Comparison of ENCODE assay signal across 13 mouse cellular contexts in the genomic region with DNA sequence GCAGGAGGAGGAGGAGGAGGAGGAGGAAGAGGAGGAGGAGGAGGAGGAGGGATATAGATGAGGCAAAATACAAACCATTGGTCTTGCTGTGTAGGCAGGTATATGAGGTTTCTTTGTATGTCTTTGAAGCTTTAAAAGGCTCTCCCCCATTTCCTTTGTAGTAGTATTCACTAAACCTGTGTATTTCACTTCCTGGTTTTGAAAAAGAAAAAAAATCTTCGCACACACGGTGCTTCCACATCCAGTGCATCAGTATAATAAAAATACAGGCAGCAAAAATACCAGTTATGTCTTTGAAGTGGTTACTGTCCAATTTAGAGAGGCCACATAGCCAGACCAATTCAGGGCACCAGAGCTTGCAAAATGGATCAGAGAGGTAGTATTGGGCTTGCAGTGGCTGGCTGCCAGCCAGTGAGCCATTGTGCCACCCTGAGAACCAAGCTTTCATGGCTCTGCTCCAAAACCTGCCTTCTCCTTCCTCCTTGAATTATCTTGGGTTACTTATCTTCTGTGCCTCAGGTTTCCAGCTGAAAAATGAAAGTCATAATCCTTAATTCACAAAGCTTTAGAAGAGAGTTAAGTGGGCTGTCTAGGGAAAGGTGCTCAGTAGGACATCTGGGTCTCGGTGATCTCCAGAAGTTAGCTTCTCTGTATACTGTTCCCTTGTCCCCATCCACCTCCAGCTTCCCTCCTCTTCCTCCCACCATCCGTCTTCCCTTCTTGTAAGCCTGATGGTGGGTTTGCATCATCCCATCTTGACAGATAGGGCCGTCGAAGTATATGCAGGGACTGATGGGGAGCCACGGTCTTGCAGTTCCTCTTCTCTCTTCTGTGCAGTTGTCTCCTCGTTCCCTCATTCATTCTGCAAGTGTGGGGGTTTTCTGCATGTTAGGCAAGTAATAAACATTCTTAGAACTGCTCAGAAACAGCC.
A peak's percentile ranks its signal among the peaks of the same experiment; 100 is the strongest.
DNase-seq lines count a peak whose midpoint lies in the region; ATAC-seq and TF ChIP-seq lines count a peak whose summit lies in the region.
"Had no signal": no experiment of that assay in that cellular context is flagged by ENCODE, and none has a peak within 500 bp of the region (broad histone marks: within the 10 kb centered on the region; RNA-seq: fewer than 3 reads in every experiment).

No protein-coding gene starts in this region.

- no peak for TF ChIP-seq RAD21 in MEL (IDR thresholded peaks at IDR 0.05; ENCODE audit: low read depth, low read length)

- ATAC-seq in liver, embryonic 15.5 days (ENCODE audit: insufficient read depth): no peak
- ATAC-seq: forebrain, postnatal 0 days; lung, postnatal 0 days had no signal

- H3K36me3 ChIP-seq in MEL (ENCODE audit: control insufficient read depth in 1 of 2, insufficient read depth in 2 of 2, low read length in 2 of 2): peaks cover 0 to 3% of the 10 kb centered on the region in 2 experiments; a peak in 2 of 4 replicates
- H3K36me3 ChIP-seq in liver, embryonic 15.5 days (replicated peaks): no peaks in the 10 kb centered on the region
- H3K36me3 ChIP-seq: heart, embryonic 13.5 days; neural tube, embryonic 12.5 days had no signal

- H3K4me2 ChIP-seq in liver, embryonic 15.5 days: no peak overlapping the region
- H3K4me2 ChIP-seq: heart, embryonic 13.5 days; neural tube, embryonic 12.5 days had no signal

- H3K4me3 ChIP-seq in gastrocnemius, adult 2 months: no peak overlapping the region
- H3K4me3 ChIP-seq in MEL (ENCODE audit: control insufficient read depth in 1 of 2, insufficient read depth in 1 of 2, low read depth in 2 of 2, low read length in 2 of 2): peak overlapping the region; percentile 8 to 18; a peak in 2 of 4 replicates
- no peak overlapping the region for H3K4me3 ChIP-seq in liver, embryonic 15.5 days (replicated peaks)
- H3K4me3 ChIP-seq: heart, embryonic 13.5 days; neural tube, embryonic 12.5 days had no signal

- intact Hi-C loops in gastrocnemius, adult 2 months (cut with DNase I): loop anchor here (5.0 kb wide), 2 partner anchors 67 to 162 kb away; partner anchors contain the start of gene Eepd1

- no peak for TF ChIP-seq CTCF in gastrocnemius, adult 2 months (IDR thresholded peaks at IDR 0.05)
- no peak for TF ChIP-seq CTCF in MEL (IDR thresholded peaks at IDR 0.05 in 2 of 3, conservative IDR thresholded peaks at IDR 0.05 in 1 of 3; ENCODE audit: control insufficient read depth in 1 of 3, insufficient read depth in 1 of 3, low read depth in 2 of 3, low read length in 3 of 3, poor library complexity in 1 of 3, severe bottlenecking in 1 of 3)

- TF ChIP-seq EP300 in MEL (IDR thresholded peaks at IDR 0.05; ENCODE audit: low read depth in 1 of 2, low read length in 2 of 2): peak; percentile 50 to 65; a peak in 3 of 4 replicates

- no peak for TF ChIP-seq POLR2A in MEL (IDR thresholded peaks at IDR 0.05; ENCODE audit: control insufficient read depth in 1 of 2, insufficient read depth in 1 of 2, low read depth in 1 of 2, low read length in 2 of 2, poor library complexity in 1 of 2)

- H3K27me3 ChIP-seq in MEL (ENCODE audit: control insufficient read depth in 1 of 2, insufficient read depth in 2 of 2, low read length in 2 of 2): no peaks in the 10 kb centered on the region
- no peaks in the 10 kb centered on the region for H3K27me3 ChIP-seq in liver, embryonic 15.5 days
- H3K27me3 ChIP-seq: heart, embryonic 13.5 days; neural tube, embryonic 12.5 days had no signal

- peak overlapping the region; percentile 68 for H3K27ac ChIP-seq in gastrocnemius, adult 2 months
- H3K27ac ChIP-seq in MEL (ENCODE audit: control insufficient read depth, low read depth, low read length): no peak overlapping the region
- peak overlapping the region; percentile 51; the same call in 1 of the 2 replicates for H3K27ac ChIP-seq in liver, embryonic 15.5 days (replicated peaks)
- H3K27ac ChIP-seq: heart, embryonic 13.5 days; neural tube, embryonic 12.5 days had no signal

- H3K9ac ChIP-seq in MEL (ENCODE audit: control insufficient read depth, low read depth, low read length, poor library complexity, severe bottlenecking): no peak overlapping the region
- H3K9ac ChIP-seq in liver, embryonic 15.5 days: no peak overlapping the region
- H3K9ac ChIP-seq: forebrain, postnatal 0 days; heart, embryonic 13.5 days; neural tube, embryonic 12.5 days had no signal

- H3K79me2 ChIP-seq in MEL (ENCODE audit: control insufficient read depth, insufficient read depth, low read length, poor library complexity): no peaks in the 10 kb centered on the region

- H3K4me1 ChIP-seq in MEL (ENCODE audit: control insufficient read depth in 1 of 2, insufficient read depth in 2 of 2, low read length in 2 of 2): peaks cover 2 to 3% of the 10 kb centered on the region in 2 experiments
- peaks cover 6% of the 10 kb centered on the region; the same call in 1 of the 2 replicates for H3K4me1 ChIP-seq in liver, embryonic 15.5 days (replicated peaks)
- H3K4me1 ChIP-seq: neural tube, embryonic 12.5 days had no signal

- no peak for DNase-seq in gastrocnemius, adult 2 months
- DNase-seq in gastrocnemius, adult 18-20 months (ENCODE audit: low spot score): no peak
- peak; percentile 66 for DNase-seq in lung, postnatal 36 days
- no peak for DNase-seq in lung, postnatal 14 days
- DNase-seq in MEL (ENCODE audit: low read depth, low spot score): peak; percentile 66
- DNase-seq in layer of hippocampus, adult 11-12 months (ENCODE audit: low spot score): no peak
- no peak for DNase-seq in right cerebral cortex, postnatal 25 days
- DNase-seq: forebrain, postnatal 0 days; thymus, postnatal 25 days had no signal

- WGBS in liver, embryonic 15.5 days (ENCODE audit: insufficient replicate concordance): 54% methylated on average over 8 of the region's 8 CpGs

- no peaks in the 10 kb centered on the region for H3K9me3 ChIP-seq in MEL (replicated peaks; ENCODE audit: insufficient read depth, low read length)
- no peaks in the 10 kb centered on the region for H3K9me3 ChIP-seq in liver, embryonic 15.5 days (replicated peaks)
- H3K9me3 ChIP-seq: heart, embryonic 13.5 days; neural tube, embryonic 12.5 days had no signal

TF ChIP-seq in MEL, 35 proteins besides CTCF, POLR2A, EP300 and RAD21:
- TF ChIP-seq TBP (IDR thresholded peaks at IDR 0.05; ENCODE audit: low read depth, low read length) (no peak), MAX (IDR thresholded peaks at IDR 0.05; ENCODE audit: low read length) (no peak), HCFC1 (IDR thresholded peaks at IDR 0.05; ENCODE audit: low read depth, low read length) (no peak), E2F4 (IDR thresholded peaks at IDR 0.05; ENCODE audit: borderline replicate concordance, low read depth, low read length) (no peak), MEF2A (IDR thresholded peaks at IDR 0.05; ENCODE audit: extremely low read depth, insufficient replicate concordance, low read depth, low read length, poor library complexity, severe bottlenecking) (no peak), SMC3 (IDR thresholded peaks at IDR 0.05; ENCODE audit: low read depth, low read length) (no peak), KAT2A (conservative IDR thresholded peaks at IDR 0.05; ENCODE audit: low read depth, low read length) (no peak), POLR2AphosphoS2 (IDR thresholded peaks at IDR 0.05; ENCODE audit: low read length) (no peak), GABPA (IDR thresholded peaks at IDR 0.05; ENCODE audit: low read depth, low read length) (no peak), ZKSCAN1 (IDR thresholded peaks at IDR 0.05; ENCODE audit: low read depth, low read length) (no peak), ELF1 (IDR thresholded peaks at IDR 0.05; ENCODE audit: low read depth, low read length) (peak; percentile 45; the same call in 1 of the 2 replicates), BHLHE40 (IDR thresholded peaks at IDR 0.05; ENCODE audit: borderline replicate concordance, low read depth, low read length) (no peak), TCF12 (IDR thresholded peaks at IDR 0.05; ENCODE audit: low read depth, low read length) (peak; percentile 47; the same call in 1 of the 2 replicates), GATA1 (IDR thresholded peaks at IDR 0.05; ENCODE audit: low read depth, low read length) (peak; percentile 61), NRF1 (IDR thresholded peaks at IDR 0.05; ENCODE audit: insufficient read depth, low read depth, low read length, poor library complexity, severe bottlenecking) (no peak), MYC (IDR thresholded peaks at IDR 0.05; ENCODE audit: low read depth, low read length) (no peak), JUND (IDR thresholded peaks at IDR 0.05; ENCODE audit: low read depth, low read length) (no peak), NELFE (IDR thresholded peaks at IDR 0.05; ENCODE audit: low read depth, low read length) (no peak), USF1 (IDR thresholded peaks at IDR 0.05; ENCODE audit: low read depth, low read length) (no peak), MAFK (IDR thresholded peaks at IDR 0.05; ENCODE audit: borderline replicate concordance, low read depth, low read length) (no peak), CHD1 (IDR thresholded peaks at IDR 0.05; ENCODE audit: low read depth, low read length) (no peak), MAZ (IDR thresholded peaks at IDR 0.05; ENCODE audit: low read depth, low read length) (no peak), MYB (IDR thresholded peaks at IDR 0.05; ENCODE audit: low read depth, low read length) (no peak), ZC3H11A (IDR thresholded peaks at IDR 0.05; ENCODE audit: low read depth, low read length) (no peak), RCOR1 (IDR thresholded peaks at IDR 0.05; ENCODE audit: low read depth, low read length) (peak; percentile 21; the same call in 1 of the 2 replicates), ETS1 (IDR thresholded peaks at IDR 0.05; ENCODE audit: low read depth, low read length) (peak; percentile 62), POLR2AphosphoS5 (IDR thresholded peaks at IDR 0.05; ENCODE audit: borderline replicate concordance, low read depth, low read length) (no peak), ZNF384 (IDR thresholded peaks at IDR 0.05; ENCODE audit: low read depth, low read length) (peak; percentile 64), TAL1 (IDR thresholded peaks at IDR 0.05; ENCODE audit: low read length) (peak; percentile 29; the same call in 1 of the 2 replicates)
TF ChIP-seq in MEL: peak in this region for 7.

Comparison
In these comparisons a context has a peak if more than half of its experiments do, and no peak if none do; other contexts are left out.
1. DNase-seq: peak in lung, postnatal 36 days (single experiment) and MEL (single experiment); none in gastrocnemius, adult 2 months (single experiment), gastrocnemius, adult 18-20 months (single experiment), lung, postnatal 14 days (single experiment), layer of hippocampus, adult 11-12 months (single experiment) and right cerebral cortex, postnatal 25 days (single experiment).
2. H3K4me3 ChIP-seq: peak in MEL (2 of 2); none in gastrocnemius, adult 2 months (single experiment) and liver, embryonic 15.5 days (single experiment).